Mouse (Mus musculus): Measurements from ENCODE around the gene Dnajc8. TPM values are rescaled to one million over a fixed set of nuclear protein-coding genes. Genes with fewer than 3 reads are reported as not detected.
A peak's percentile ranks its signal among the peaks of the same experiment; 100 is the strongest.

Dnajc8 gene
- polyA plus RNA-seq (2011; ENCODE audit: insufficient read depth, insufficient read length, low replicate concordance, missing spikeins), result 128 and 173 TPM in 2 replicates

- H3K4me1 ChIP-seq (ENCODE audit: control insufficient read depth, insufficient read depth, low read length), result peaks cover 4% of the 10 kb centered on the region
- peak within 1 kb of the TSS; percentile 95 for H3K27ac ChIP-seq (ENCODE audit: control insufficient read depth, insufficient read depth, low read depth, low read length, poor library complexity)
- TF ChIP-seq CTCF (IDR thresholded peaks at IDR 0.05; ENCODE audit: control insufficient read depth, insufficient read depth, low read length) (no peak), POLR2A (IDR thresholded peaks at IDR 0.05; ENCODE audit: borderline replicate concordance, control insufficient read depth, low read depth, low read length) (peak; percentile 83)
- peak within 1 kb of the TSS; percentile 89 for H3K4me3 ChIP-seq (replicated peaks; ENCODE audit: control insufficient read depth, low read depth, low read length)
- under 1% methylated on average over 60 of the region's 60 CpGs for WGBS
These were observed at the start of gene Dnajc8 for GRCm38 (mm10) chr4:132535406-132536121. Gene Dnajc8 (plus strand): TSS chr4:132535550.

DNA sequence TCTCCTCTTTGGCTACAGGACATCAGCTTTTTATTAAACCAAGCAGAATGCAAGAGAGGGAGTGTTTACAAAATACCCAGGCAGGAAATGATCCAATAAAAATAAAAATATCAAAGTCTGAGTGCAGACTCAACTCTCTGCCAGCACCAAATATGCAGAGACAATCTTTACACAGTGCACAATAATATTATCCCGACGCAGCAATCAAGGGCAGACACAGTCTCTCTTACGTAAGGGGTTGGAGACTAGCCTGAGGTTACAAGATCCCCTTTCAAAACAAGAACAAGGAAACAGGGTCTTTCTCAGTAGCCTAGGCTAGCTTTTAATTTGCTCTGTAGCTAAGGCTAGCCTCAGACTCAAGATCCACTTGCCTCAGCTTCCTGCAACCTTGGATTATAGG is 46.8 kb upstream of the Dnajc8 start:
- H3K27ac ChIP-seq (ENCODE audit: control insufficient read depth, insufficient read depth, low read depth, low read length, poor library complexity), result no peak overlapping the region
- 41% methylated on average over 3 of the region's 3 CpGs for WGBS
- H3K4me3 ChIP-seq (replicated peaks; ENCODE audit: control insufficient read depth, low read depth, low read length), result no peak overlapping the region
- TF ChIP-seq POLR2A (IDR thresholded peaks at IDR 0.05; ENCODE audit: borderline replicate concordance, control insufficient read depth, low read depth, low read length) (no peak), CTCF (IDR thresholded peaks at IDR 0.05; ENCODE audit: control insufficient read depth, insufficient read depth, low read length) (no peak)
- H3K4me1 ChIP-seq (ENCODE audit: control insufficient read depth, insufficient read depth, low read length), result peaks cover 2% of the 10 kb centered on the region; the same call in 1 of the 2 replicates

GRCm38 (mm10) chr4:132488976-132489375 is 46.4 kb upstream of the Dnajc8 start:
- no peak overlapping the region for H3K4me3 ChIP-seq (replicated peaks; ENCODE audit: control insufficient read depth, low read depth, low read length)
- peaks cover 2% of the 10 kb centered on the region; the same call in 1 of the 2 replicates for H3K4me1 ChIP-seq (ENCODE audit: control insufficient read depth, insufficient read depth, low read length)
- H3K27ac ChIP-seq (ENCODE audit: control insufficient read depth, insufficient read depth, low read depth, low read length, poor library complexity), result no peak overlapping the region
- 76% methylated on average over 6 of the region's 6 CpGs for whole genome bisulfite sequencing
- TF ChIP-seq POLR2A (IDR thresholded peaks at IDR 0.05; ENCODE audit: borderline replicate concordance, control insufficient read depth, low read depth, low read length), result no peak

GRCm38 (mm10) chr4:132490273-132491010 is 44.9 kb upstream of the Dnajc8 start:
- TF ChIP-seq CTCF (IDR thresholded peaks at IDR 0.05; ENCODE audit: control insufficient read depth, insufficient read depth, low read length), result no peak
- no peak for TF ChIP-seq POLR2A (IDR thresholded peaks at IDR 0.05; ENCODE audit: borderline replicate concordance, control insufficient read depth, low read depth, low read length)
- WGBS, result 39% methylated on average over 15 of the region's 15 CpGs
- Histone ChIP-seq H3K4me1 (ENCODE audit: control insufficient read depth, insufficient read depth, low read length) (peaks cover 2% of the 10 kb centered on the region; the same call in 1 of the 2 replicates), H3K4me3 (replicated peaks; ENCODE audit: control insufficient read depth, low read depth, low read length) (no peak overlapping the region), H3K27ac (ENCODE audit: control insufficient read depth, insufficient read depth, low read depth, low read length, poor library complexity) (peak overlapping the region; percentile 70; the same call in 1 of the 2 replicates)

DNA sequence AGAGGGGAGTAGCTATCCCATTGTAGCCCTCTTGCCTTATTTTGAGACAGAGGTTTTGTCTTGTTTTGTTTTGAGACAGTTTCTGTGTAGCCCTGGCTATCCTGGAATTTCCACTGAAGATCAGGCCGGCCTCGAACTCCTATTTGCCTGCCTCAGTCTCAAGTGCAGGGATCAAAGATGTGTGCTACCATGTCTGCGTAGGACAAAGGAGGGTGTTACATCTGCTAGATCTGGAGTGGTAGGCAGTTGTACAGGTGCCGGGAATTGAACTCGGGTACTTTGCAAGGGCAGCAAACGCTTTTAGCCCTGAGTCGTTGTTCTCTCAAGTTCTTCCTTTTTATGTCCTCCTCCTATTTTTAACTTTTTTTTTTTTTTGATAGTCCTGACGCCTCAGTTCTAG is 44.3 kb upstream of the Dnajc8 start:
- Histone ChIP-seq H3K27ac (ENCODE audit: control insufficient read depth, insufficient read depth, low read depth, low read length, poor library complexity) (no peak overlapping the region), H3K4me1 (ENCODE audit: control insufficient read depth, insufficient read depth, low read length) (peaks cover 2% of the 10 kb centered on the region; the same call in 1 of the 2 replicates), H3K4me3 (replicated peaks; ENCODE audit: control insufficient read depth, low read depth, low read length) (no peak overlapping the region)
- no peak for TF ChIP-seq CTCF (IDR thresholded peaks at IDR 0.05; ENCODE audit: control insufficient read depth, insufficient read depth, low read length)
- TF ChIP-seq POLR2A (IDR thresholded peaks at IDR 0.05; ENCODE audit: borderline replicate concordance, control insufficient read depth, low read depth, low read length), result no peak
- WGBS, result 58% methylated on average over 8 of the region's 8 CpGs

DNA sequence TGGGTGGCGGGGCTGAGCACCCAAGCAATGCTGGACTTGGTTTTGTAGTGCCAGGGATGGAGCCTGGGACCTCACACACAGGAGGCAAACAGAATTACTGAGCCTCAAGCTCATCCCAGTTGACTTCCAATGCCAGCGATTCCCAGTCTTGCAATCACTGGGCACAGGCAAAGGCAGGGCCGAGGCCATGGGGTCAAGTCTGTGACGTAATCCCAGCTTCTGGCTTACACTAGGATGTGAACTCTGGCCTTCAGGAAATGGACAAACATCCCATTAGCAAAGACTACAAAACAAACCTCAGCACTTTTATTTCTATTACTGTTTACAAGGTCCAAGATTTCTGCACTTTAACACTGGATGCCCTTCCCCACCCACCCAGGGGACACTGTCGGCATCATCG is 43.6 kb upstream of the Dnajc8 start:
- Histone ChIP-seq H3K4me1 (ENCODE audit: control insufficient read depth, insufficient read depth, low read length) (peaks cover 2% of the 10 kb centered on the region; the same call in 1 of the 2 replicates), H3K27ac (ENCODE audit: control insufficient read depth, insufficient read depth, low read depth, low read length, poor library complexity) (no peak overlapping the region), H3K4me3 (replicated peaks; ENCODE audit: control insufficient read depth, low read depth, low read length) (no peak overlapping the region)
- WGBS, result 69% methylated on average over 6 of the region's 6 CpGs
- TF ChIP-seq CTCF (IDR thresholded peaks at IDR 0.05; ENCODE audit: control insufficient read depth, insufficient read depth, low read length) (no peak), POLR2A (IDR thresholded peaks at IDR 0.05; ENCODE audit: borderline replicate concordance, control insufficient read depth, low read depth, low read length) (no peak)

GRCm38 (mm10) chr4:132492178-132493060 is 42.9 kb upstream of the Dnajc8 start:
- TF ChIP-seq CTCF (IDR thresholded peaks at IDR 0.05; ENCODE audit: control insufficient read depth, insufficient read depth, low read length) (no peak), POLR2A (IDR thresholded peaks at IDR 0.05; ENCODE audit: borderline replicate concordance, control insufficient read depth, low read depth, low read length) (no peak)
- Histone ChIP-seq H3K4me3 (replicated peaks; ENCODE audit: control insufficient read depth, low read depth, low read length) (no peak overlapping the region), H3K4me1 (ENCODE audit: control insufficient read depth, insufficient read depth, low read length) (peaks cover 2% of the 10 kb centered on the region; the same call in 1 of the 2 replicates), H3K27ac (ENCODE audit: control insufficient read depth, insufficient read depth, low read depth, low read length, poor library complexity) (peak overlapping the region; percentile 19; the same call in 1 of the 2 replicates)
- WGBS, result 78% methylated on average over 10 of the region's 10 CpGs

Measured in bone marrow, adult 2 months (tissue).